ENCODE assay signal across 10 mouse cellular contexts in genomic region chr12:86767868-86768631, GRCm38 (mm10). TPM values are rescaled to one million over a fixed set of nuclear protein-coding genes. Genes with fewer than 3 reads are reported as not detected.
A peak's percentile ranks its signal among the peaks of the same experiment; 100 is the strongest.
DNase-seq lines count a peak whose midpoint lies in the region; ATAC-seq and TF ChIP-seq lines count a peak whose summit lies in the region.
"Had no signal": no experiment of that assay in that cellular context is flagged by ENCODE, and none has a peak within 500 bp of the region (broad histone marks: within the 10 kb centered on the region; RNA-seq: fewer than 3 reads in every experiment).

No protein-coding gene starts in this region.

- H3K4me2 ChIP-seq in stomach, postnatal 0 days (replicated peaks; ENCODE audit: low read depth) = no peak overlapping the region
- H3K4me2 ChIP-seq: lung, embryonic 15.5 days had no signal

- TF ChIP-seq EP300 in heart, adult 2 months (IDR thresholded peaks at IDR 0.05; ENCODE audit: insufficient read depth, low read depth, low read length) = no peak
- TF ChIP-seq EP300 in stomach, postnatal 0 days (optimal IDR thresholded peaks at IDR 0.05) = no peak

- H3K9me3 ChIP-seq in stomach, postnatal 0 days (ENCODE audit: control insufficient read depth, low read length) = no peaks in the 10 kb centered on the region
- H3K9me3 ChIP-seq: lung, embryonic 15.5 days had no signal

- no peak overlapping the region for H3K4me3 ChIP-seq in heart, adult 2 months
- no peak overlapping the region for H3K4me3 ChIP-seq in stomach, postnatal 0 days (ENCODE audit: low read depth, low read length)
- H3K4me3 ChIP-seq: lung, embryonic 15.5 days had no signal

- TF ChIP-seq POLR2A in heart, adult 2 months (IDR thresholded peaks at IDR 0.05; ENCODE audit: insufficient read depth, low read depth, low read length) = no peak

- H3K27me3 ChIP-seq in heart, adult 2 months (ENCODE audit: control insufficient read depth, insufficient read depth, low read length) = no peaks in the 10 kb centered on the region
- H3K27me3 ChIP-seq in stomach, postnatal 0 days (ENCODE audit: control insufficient read depth, insufficient read depth, low read length) = no peaks in the 10 kb centered on the region
- H3K27me3 ChIP-seq: lung, embryonic 15.5 days had no signal

- ATAC-seq in stomach, postnatal 0 days (ENCODE audit: low FRiP score, low TSS enrichment) = no peak

- TF ChIP-seq CTCF in heart, adult 2 months (IDR thresholded peaks at IDR 0.05) = peak; percentile 93
- peak; percentile 90 for TF ChIP-seq CTCF in stomach, postnatal 0 days (IDR thresholded peaks at IDR 0.05; ENCODE audit: low read depth)

- no peak overlapping the region for H3K9ac ChIP-seq in heart, adult 2 months (ENCODE audit: low read depth, low read length)
- no peak overlapping the region for H3K9ac ChIP-seq in stomach, postnatal 0 days (ENCODE audit: low read length)
- H3K9ac ChIP-seq: lung, embryonic 15.5 days had no signal

- H3K4me1 ChIP-seq in heart, adult 2 months (ENCODE audit: control insufficient read depth, insufficient read depth, low read length) = peaks cover 18% of the 10 kb centered on the region
- H3K4me1 ChIP-seq in stomach, postnatal 0 days (replicated peaks; ENCODE audit: control insufficient read depth, insufficient read depth) = no peaks in the 10 kb centered on the region

- H3K36me3 ChIP-seq in heart, adult 2 months (ENCODE audit: control insufficient read depth, insufficient read depth, low read length) = 0 out of 2 replicates have a peak, but pooled peaks cover 5% of the 10 kb centered on the region
- H3K36me3 ChIP-seq in stomach, postnatal 0 days (ENCODE audit: control insufficient read depth, insufficient read depth, low read length) = no peaks in the 10 kb centered on the region
- H3K36me3 ChIP-seq: lung, embryonic 15.5 days had no signal

- 41% methylated on average over 20 of the region's 20 CpGs for WGBS in heart, adult 2 months
- WGBS in stomach, postnatal 0 days = 34% methylated on average over 20 of the region's 20 CpGs

- peak; percentile 64 for DNase-seq in kidney, adult 9 months
- DNase-seq in kidney, adult 11 months = no peak
- DNase-seq in T-cell, adult 2 months (ENCODE audit: low spot score) = peak; percentile 6
- DNase-seq in cerebellum, postnatal 25 days = peak; percentile 67 to 81
- DNase-seq in heart, adult 2 months = peak; percentile 53 to 71
- peak; percentile 60 to 76 for DNase-seq in layer of hippocampus, postnatal 10 days (ENCODE audit: low spot score in 2 of 2)
- DNase-seq in lung, postnatal 4 days = peak; percentile 36 to 69
- peak; percentile 56 for DNase-seq in stomach, postnatal 0 days (ENCODE audit: low spot score)

- intact Hi-C loops in heart, adult 2 months (cut with DNase I) = loop anchor here (1.0 to 10.0 kb wide), 2 partner anchors 285 to 567 kb away; no protein-coding TSS in a partner anchor

- no peaks in the 10 kb centered on the region for H3K79me2 ChIP-seq in heart, adult 2 months (replicated peaks; ENCODE audit: control insufficient read depth, insufficient read depth, low read length)

- H3K27ac ChIP-seq in heart, adult 2 months = no peak overlapping the region
- H3K27ac ChIP-seq in stomach, postnatal 0 days (replicated peaks) = no peak overlapping the region
- H3K27ac ChIP-seq: lung, embryonic 15.5 days had no signal

RNA-seq across cellular contexts. Expression of gene Lrrc74a, which starts 33.9 kb away (rescaled TPM):
- total RNA-seq in heart, adult 2 months (2021) = not detected
- not detected in 2 replicates for polyA plus RNA-seq in heart, adult 2 months (2012; rRNA removed)
- total RNA-seq in layer of hippocampus, postnatal 10 days (2021) = not detected
- polyA plus RNA-seq in stomach, postnatal 0 days (2015; fragmentation: Nextera tagmentation; extraction: Ambion mirVana) = not detected in 2 replicates
- polyA plus RNA-seq: lung, embryonic 15.5 days; stomach, embryonic 16.5 days had no signal

RNA-seq across cellular contexts. Expression of gene Angel1, which starts 41.8 kb away (rescaled TPM):
- 1 to 10 TPM; 2.7 to 3.5 TPM for total RNA-seq in heart, adult 2 months (2021)
- polyA plus RNA-seq in heart, adult 2 months (2012; rRNA removed) = 6.1 and 7.4 TPM in 2 replicates
- 1 to 10 TPM; 7.3 to 9.0 TPM for total RNA-seq in layer of hippocampus, postnatal 10 days (2021)
- 3.9 and 4.3 TPM in 2 replicates for polyA plus RNA-seq in stomach, postnatal 0 days (2015; fragmentation: Nextera tagmentation; extraction: Ambion mirVana)
